Mouse (Mus musculus) hindbrain, embryonic 10.5 days (tissue): Measurements from ENCODE around the gene Osm. TPM values are rescaled to one million over a fixed set of nuclear protein-coding genes. Genes with fewer than 3 reads are reported as not detected.

ENCODE experiments used
- DNase-seq: peaks from one replicate; pipeline ENCODE4 v3.0.0-alpha.2; 2017; ENCODE audit warnings: low spot score
- H3K27ac ChIP-seq: fragments of 300-500 bp; sonication (generic); 2 replicates; pipeline ENCODE4 v1.5.1; 2016; ENCODE audit warnings: mild to moderate bottlenecking, moderate library complexity
- H3K27me3 ChIP-seq: fragments of 300-500 bp; sonication (generic); 2 replicates; pipeline ENCODE4 v1.6.1; 2016; ENCODE audit warnings: mild to moderate bottlenecking; ENCODE audit not compliant: poor library complexity, insufficient read depth, severe bottlenecking
- H3K36me3 ChIP-seq: fragments of 300-500 bp; sonication (generic); 2 replicates; pipeline ENCODE4 v1.6.1; 2016; ENCODE audit warnings: mild to moderate bottlenecking, moderate library complexity
- H3K4me1 ChIP-seq: fragments of 300-500 bp; sonication (generic); replicated peaks from 2 replicates; pipeline ENCODE4 v1.6.1; 2016; ENCODE audit warnings: mild to moderate bottlenecking
- H3K4me3 ChIP-seq: fragments of 300-500 bp; sonication (generic); 2 replicates; pipeline ENCODE4 v1.5.1; 2016; ENCODE audit warnings: mild to moderate bottlenecking, moderate library complexity
- H3K9me3 ChIP-seq: fragments of 300-500 bp; sonication (generic); 2 replicates; pipeline ENCODE4 v1.6.1; 2016; ENCODE audit warnings: mild to moderate bottlenecking, moderate library complexity
- WGBS: fragments of 180-500 bp; shearing (Covaris S2); methylation state at CpG from one replicate; pipeline ENCODE4 v1.1.7; 2016; 5-methylcytosine and 5-hydroxymethylcytosine counted together
- polyA plus RNA-seq: library from polyadenylated mRNA; unstranded; fragments of >200 nt; fragmentation: Nextera tagmentation; extraction: Ambion mirVana; gene quantifications from 2 replicates; pipeline ENCODE4 v1.2.1, GENCODE M21; 2016

The Osm gene
- polyA plus RNA-seq, 1 experiment from 2014 or later, result 0.09 TPM

- Histone ChIP-seq H3K9me3 (no peaks in the 10 kb centered on the region), H3K4me3 (peak overlapping the region; percentile 60), H3K27ac (no peak overlapping the region; the same call in 1 of the 2 replicates), H3K36me3 (no peaks in the 10 kb centered on the region), H3K27me3 (peaks cover 89% of the 10 kb centered on the region), H3K4me1 (peaks cover 49% of the 10 kb centered on the region)
- 5% methylated on average over 13 of the region's 13 CpGs for WGBS
- DNase-seq, result no peak
Measured at GRCm38 (mm10) chr11:4267202-4267578, 31.0 kb downstream of the Osm start.

DNA sequence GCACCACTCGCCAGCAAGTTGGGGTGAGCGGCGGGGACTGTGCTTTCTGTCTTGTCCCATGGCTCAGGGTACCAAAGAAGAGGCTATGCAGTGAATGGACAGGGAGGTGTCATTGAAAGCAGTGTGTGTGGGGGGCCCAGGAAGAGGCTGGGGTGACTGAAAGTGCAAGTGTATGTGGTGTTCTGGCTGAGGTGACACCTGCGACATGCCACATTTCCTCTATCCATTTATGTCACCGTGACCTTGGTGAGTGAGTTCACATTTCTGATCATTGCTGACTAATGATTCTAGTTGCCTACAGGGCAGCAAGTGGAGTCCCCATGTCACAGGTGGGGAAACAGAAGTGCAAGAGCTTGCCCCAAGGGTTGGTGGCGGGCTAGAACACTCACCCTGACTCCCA is 32.3 kb downstream of the Osm start:
- WGBS, result 87% methylated on average over 6 of the region's 6 CpGs
- Histone ChIP-seq H3K4me3 (no peak overlapping the region), H3K36me3 (no peaks in the 10 kb centered on the region), H3K9me3 (no peaks in the 10 kb centered on the region), H3K27ac (no peak overlapping the region), H3K4me1 (peaks cover 38% of the 10 kb centered on the region), H3K27me3 (peaks cover 78% of the 10 kb centered on the region)
- DNase-seq, result no peak

GRCm38 (mm10) chr11:4270744-4271459 is 34.7 kb downstream of the Osm start:
- H3K36me3 ChIP-seq, result no peaks in the 10 kb centered on the region
- 24% methylated on average over 19 of the region's 20 CpGs for WGBS
- H3K9me3 ChIP-seq, result no peaks in the 10 kb centered on the region
- H3K27me3 ChIP-seq, result peaks cover 54% of the 10 kb centered on the region
- DNase-seq, result peak; percentile 18
- H3K4me1 ChIP-seq, result peaks cover 27% of the 10 kb centered on the region
- H3K27ac ChIP-seq, result peak overlapping the region; percentile 74
- no peak overlapping the region for H3K4me3 ChIP-seq

DNA sequence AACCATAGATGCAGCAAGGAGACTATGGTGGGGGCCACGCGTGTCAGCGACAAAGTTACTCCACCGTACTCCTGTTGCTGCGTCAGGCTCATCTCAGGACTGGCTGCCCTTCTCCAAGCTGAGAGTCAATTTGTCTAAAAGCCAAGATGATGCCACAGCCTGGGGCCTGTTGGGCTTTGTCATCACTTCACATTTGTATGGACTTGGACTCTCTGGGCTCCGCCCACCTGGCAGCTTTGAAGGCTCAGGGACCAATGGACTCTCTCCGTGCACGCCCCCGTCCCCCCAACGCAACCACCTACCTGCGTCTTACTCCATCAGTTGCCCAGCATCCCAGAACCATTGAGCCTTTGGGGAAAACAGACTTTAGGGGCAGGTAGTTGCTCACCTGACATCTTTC is 35.3 kb downstream of the Osm start:
- WGBS, result 54% methylated on average over 11 of the region's 11 CpGs
- no peak overlapping the region for H3K27ac ChIP-seq
- no peak overlapping the region for H3K4me3 ChIP-seq
- no peaks in the 10 kb centered on the region for H3K9me3 ChIP-seq
- DNase-seq, result no peak
- H3K27me3 ChIP-seq, result peaks cover 47% of the 10 kb centered on the region
- H3K36me3 ChIP-seq, result no peaks in the 10 kb centered on the region
- peaks cover 21% of the 10 kb centered on the region for H3K4me1 ChIP-seq

DNA sequence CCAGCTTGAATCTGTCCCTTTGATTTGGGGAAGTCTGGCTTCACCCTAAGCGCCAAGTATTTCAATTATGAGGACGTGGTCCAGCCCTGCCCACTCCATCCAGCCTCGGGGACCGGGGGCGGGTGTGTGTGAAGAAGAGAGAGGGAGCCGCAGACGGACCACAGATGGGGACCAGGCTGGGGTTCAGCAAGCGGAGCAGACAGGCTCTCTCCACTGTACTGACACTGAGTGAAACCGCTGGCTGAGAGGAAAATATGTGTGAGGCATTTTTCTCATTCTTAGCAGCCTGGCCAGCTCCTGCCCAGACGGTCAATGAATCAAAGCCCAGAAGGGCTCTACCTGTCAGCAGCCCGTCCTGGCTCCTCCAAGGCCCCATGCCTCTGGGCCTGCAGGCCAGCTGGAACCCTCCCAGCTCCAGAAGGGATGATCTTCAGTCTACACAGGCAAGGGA is 40.2 kb downstream of the Osm start:
- Histone ChIP-seq H3K4me1 (peaks cover 5% of the 10 kb centered on the region; the same call in 1 of the 2 replicates), H3K27ac (0 out of 2 replicates have a peak overlapping the region, but pooled peaks have one; percentile 23)

DNA sequence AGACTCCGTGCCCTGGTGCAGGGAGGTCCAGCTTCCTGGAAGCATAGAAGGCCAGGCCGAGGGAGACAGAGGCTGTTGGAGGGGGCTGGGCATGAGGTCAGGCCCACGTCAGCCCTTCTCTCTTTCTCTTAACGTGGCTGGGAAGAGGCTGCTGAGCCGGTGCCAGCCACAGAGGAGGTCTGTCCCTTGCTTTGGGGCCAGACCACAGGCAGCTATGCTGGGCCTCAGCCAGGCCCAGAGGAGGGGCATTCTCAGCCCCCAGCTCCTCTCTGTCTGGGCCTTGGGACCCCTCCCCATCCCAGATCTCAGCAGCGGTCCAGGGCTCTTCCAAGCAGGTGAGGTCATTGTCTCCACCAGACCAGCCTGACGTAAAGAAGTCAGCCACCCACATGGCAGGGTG is 43.7 kb downstream of the Osm start:
- H3K27ac ChIP-seq, result no peak overlapping the region
- WGBS, result 60% methylated on average over 7 of the region's 7 CpGs

More for the DNA sequence above, 40.2 kb downstream of the Osm start:
- no peak for DNase-seq
- no peaks in the 10 kb centered on the region for H3K36me3 ChIP-seq
- 72% methylated on average over 11 of the region's 11 CpGs for WGBS
- no peaks in the 10 kb centered on the region for H3K9me3 ChIP-seq
- no peak overlapping the region for H3K4me3 ChIP-seq
- H3K27me3 ChIP-seq, result no peaks in the 10 kb centered on the region; the same call in 1 of the 2 replicates

GRCm38 (mm10) chr11:4281852-4282251 is 45.6 kb downstream of the Osm start:
- no peak for DNase-seq
- no peak overlapping the region for H3K4me3 ChIP-seq
- 88% methylated on average over 6 of the region's 6 CpGs for WGBS
- no peaks in the 10 kb centered on the region for H3K27me3 ChIP-seq
- no peak overlapping the region for H3K27ac ChIP-seq
- H3K4me1 ChIP-seq, result peaks cover 13% of the 10 kb centered on the region
- no peaks in the 10 kb centered on the region for H3K9me3 ChIP-seq
- no peaks in the 10 kb centered on the region for H3K36me3 ChIP-seq

More for the DNA sequence above, 43.7 kb downstream of the Osm start:
- H3K4me1 ChIP-seq, result peaks cover 13% of the 10 kb centered on the region
- no peak for DNase-seq
- no peaks in the 10 kb centered on the region for H3K9me3 ChIP-seq
- H3K27me3 ChIP-seq, result no peaks in the 10 kb centered on the region
- H3K36me3 ChIP-seq, result no peaks in the 10 kb centered on the region
- H3K4me3 ChIP-seq, result no peak overlapping the region

DNA sequence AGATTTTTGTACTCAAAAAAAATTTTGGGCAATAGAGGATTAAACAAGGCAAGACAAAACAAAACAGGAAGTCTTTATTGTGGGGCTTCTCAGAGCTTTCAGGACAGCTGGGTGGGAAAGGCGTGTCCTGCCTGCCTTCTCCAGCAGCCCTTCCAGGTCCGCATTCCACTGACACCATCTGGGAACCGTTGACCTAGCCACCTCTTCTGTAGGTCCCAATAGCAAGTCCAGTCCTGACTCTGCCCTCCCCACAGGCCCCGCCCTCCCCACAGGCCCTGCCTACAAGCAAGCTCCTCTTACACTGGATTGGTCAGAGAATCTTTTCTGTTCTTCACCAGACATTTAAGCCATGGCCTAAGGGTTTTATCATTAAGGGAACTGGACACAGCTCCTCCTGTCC is 47.4 kb downstream of the Osm start:
- 17% methylated on average over 4 of the region's 4 CpGs for WGBS
- no peaks in the 10 kb centered on the region; the same call in 1 of the 2 replicates for H3K27me3 ChIP-seq
- H3K4me1 ChIP-seq, result peaks cover 13% of the 10 kb centered on the region
- no peak overlapping the region for H3K4me3 ChIP-seq
- no peaks in the 10 kb centered on the region for H3K9me3 ChIP-seq
- DNase-seq, result peak; percentile 67
- no peaks in the 10 kb centered on the region for H3K36me3 ChIP-seq
- peak overlapping the region; percentile 18; the same call in 1 of the 2 replicates for H3K27ac ChIP-seq

DNA sequence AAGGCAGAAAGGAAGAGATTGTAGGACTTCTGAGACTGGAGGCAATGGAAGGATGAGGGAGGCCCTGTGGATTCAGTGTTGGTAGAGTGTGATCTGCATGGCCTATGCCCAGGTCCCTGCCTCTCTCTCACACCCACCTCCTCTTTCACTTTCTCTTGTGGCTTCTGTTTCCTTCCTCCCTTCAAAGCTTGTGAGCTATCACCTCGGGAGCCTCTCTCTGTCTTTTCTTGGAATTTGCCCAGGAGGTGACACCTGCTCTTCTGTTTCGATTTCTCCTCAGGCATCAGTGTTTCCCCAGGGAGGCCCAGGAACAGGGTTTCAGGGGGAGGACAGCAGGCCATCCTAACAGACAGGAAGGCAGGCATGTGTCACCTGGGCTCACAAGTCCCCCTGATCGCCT is 53.1 kb downstream of the Osm start:
- H3K27ac ChIP-seq, result no peak overlapping the region
- no peaks in the 10 kb centered on the region for H3K36me3 ChIP-seq
- H3K27me3 ChIP-seq, result peaks cover 5% of the 10 kb centered on the region; the same call in 1 of the 2 replicates
- no peak overlapping the region for H3K4me3 ChIP-seq
- DNase-seq, result no peak
- H3K4me1 ChIP-seq, result no peaks in the 10 kb centered on the region
- 71% methylated on average over 3 of the region's 3 CpGs for WGBS
- no peaks in the 10 kb centered on the region for H3K9me3 ChIP-seq

Other genes starting within 250 kb of the Osm start
- gene Sec14l4, start 205.0 kb upstream of the Osm start, polyA plus RNA-seq, result not detected in 2 replicates
- gene Sec14l3, start 171.6 kb upstream of the Osm start, polyA plus RNA-seq, result not detected in 2 replicates
- 8.7 and 9.9 TPM in 2 replicates for gene Mtfp1, start 141.0 kb upstream of the Osm start, polyA plus RNA-seq
- 2.6 and 3.0 TPM in 2 replicates for gene Sec14l2, start 113.0 kb upstream of the Osm start, polyA plus RNA-seq
- gene Rnf215, start 101.2 kb upstream of the Osm start, polyA plus RNA-seq, result 22.0 and 25.8 TPM in 2 replicates
- 7.8 and 8.5 TPM in 2 replicates for gene Ccdc157, start 76.1 kb upstream of the Osm start, polyA plus RNA-seq
- gene Sf3a1, start 76.1 kb upstream of the Osm start, polyA plus RNA-seq, result 92.1 and 95.3 TPM in 2 replicates
- gene Tbc1d10a, start 49.6 kb upstream of the Osm start, polyA plus RNA-seq, result 29.4 and 32.3 TPM in 2 replicates
- gene Castor1, start 18.2 kb upstream of the Osm start, polyA plus RNA-seq, result 2.7 and 3.6 TPM in 2 replicates
- 0.05 and 0.09 TPM in 2 replicates for gene Lif, start 21.1 kb downstream of the Osm start, polyA plus RNA-seq
- gene Hormad2, start 204.7 kb downstream of the Osm start, polyA plus RNA-seq, result 0.07 TPM in 1 of 2 replicates, not detected in the other